Mouse (Mus musculus) intestine, embryonic 14.5 days (tissue): ENCODE data around the gene Nav1. TPM values are rescaled to one million over a fixed set of nuclear protein-coding genes. Genes with fewer than 3 reads are reported as not detected.

ENCODE experiments used
- ATAC-seq: fragments of 200-750 bp; cut with Nextera tagmentation; replicated peaks from 2 replicates; pipeline ENCODE4 v1.8.0; 2017; ENCODE audit warnings: low read depth, moderate number of reproducible peaks, moderate TSS enrichment, moderate library complexity; ENCODE audit not compliant: low FRiP score, low TSS enrichment
- DNase-seq: peaks from one replicate; pipeline ENCODE4 v3.0.0-alpha.2; 2018; ENCODE audit warnings: low spot score
- H3K27ac ChIP-seq: fragments of 300-500 bp; sonication (generic); 2 replicates; pipeline ENCODE4 v1.5.1; 2014; ENCODE audit warnings: low read depth, mild to moderate bottlenecking, control low read depth
- H3K27me3 ChIP-seq: fragments of 300-500 bp; sonication (generic); replicated peaks from 2 replicates; pipeline ENCODE4 v1.6.1; 2014; ENCODE audit warnings: low read length, control low read depth; ENCODE audit not compliant: control insufficient read depth, insufficient read depth
- H3K36me3 ChIP-seq: fragments of 300-500 bp; sonication (generic); 2 replicates; pipeline ENCODE4 v1.6.1; 2014; ENCODE audit warnings: low read length, control low read depth; ENCODE audit not compliant: control insufficient read depth, insufficient read depth
- H3K4me1 ChIP-seq: fragments of 300-500 bp; sonication (generic); replicated peaks from 2 replicates; pipeline ENCODE4 v1.6.1; 2014; ENCODE audit warnings: low read length, control low read depth, mixed read lengths; ENCODE audit not compliant: control insufficient read depth, insufficient read depth
- H3K4me2 ChIP-seq: fragments of 300-500 bp; sonication (generic); 2 replicates; pipeline ENCODE4 v1.6.1; 2014; ENCODE audit warnings: low read length
- H3K4me3 ChIP-seq: fragments of 300-500 bp; sonication (generic); 2 replicates; pipeline ENCODE4 v1.5.1; 2014; ENCODE audit warnings: low read depth, low read length, control low read depth, mixed read lengths
- H3K9ac ChIP-seq: fragments of 300-500 bp; sonication (generic); 2 replicates; pipeline ENCODE4 v1.6.1; 2014; ENCODE audit warnings: mild to moderate bottlenecking, low read length
- H3K9me3 ChIP-seq: fragments of 300-500 bp; sonication (generic); 2 replicates; pipeline ENCODE4 v1.6.1; 2016; ENCODE audit warnings: low read length, control low read depth; ENCODE audit not compliant: control insufficient read depth
- WGBS: fragments of 180-500 bp; shearing (Covaris S2); extraction: QIAGEN DNeasy Blood & Tissue Kit; methylation state at CpG from one replicate; pipeline ENCODE4 v1.1.7; 2014; 5-methylcytosine and 5-hydroxymethylcytosine counted together
- polyA plus RNA-seq: library from polyadenylated mRNA; unstranded; fragments of >200 nt; fragmentation: Nextera tagmentation; extraction: Ambion mirVana; gene quantifications from 2 replicates; pipeline ENCODE4 v1.2.1, GENCODE M21; 2014

Gene Nav1
- polyA plus RNA-seq, 1 experiment from 2014 or later = 21.2 TPM

DNA sequence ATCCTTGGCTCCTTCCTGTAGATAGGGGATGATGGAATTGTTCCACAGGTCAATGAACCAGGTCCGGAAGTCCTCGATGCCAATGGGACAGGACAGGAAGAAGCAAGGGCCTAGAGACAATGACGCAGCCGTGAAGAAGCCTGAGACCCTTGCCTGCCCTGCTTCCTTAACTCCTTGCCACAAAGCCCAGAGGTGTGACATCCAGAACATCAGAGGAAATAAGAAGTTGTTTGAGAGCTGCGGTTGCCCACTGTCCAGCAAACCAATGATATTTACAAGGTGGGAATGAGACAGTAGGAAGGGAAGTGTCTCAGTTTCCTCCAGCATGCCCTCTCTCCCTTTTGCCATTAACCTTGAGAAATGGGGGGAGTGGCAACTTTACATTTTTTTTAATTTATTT, 158.2 kb downstream of the Nav1 start:
- peaks cover 76% of the 10 kb centered on the region for H3K36me3 ChIP-seq
- no peaks in the 10 kb centered on the region for H3K9me3 ChIP-seq
- no peaks in the 10 kb centered on the region for H3K27me3 ChIP-seq
- H3K27ac ChIP-seq = no peak overlapping the region
- ATAC-seq = no peak
- no peak overlapping the region for H3K4me2 ChIP-seq
- no peaks in the 10 kb centered on the region for H3K4me1 ChIP-seq
- WGBS = 95% methylated on average over 5 of the region's 5 CpGs
- no peak for DNase-seq
- no peak overlapping the region for H3K4me3 ChIP-seq
- H3K9ac ChIP-seq = no peak overlapping the region

DNA sequence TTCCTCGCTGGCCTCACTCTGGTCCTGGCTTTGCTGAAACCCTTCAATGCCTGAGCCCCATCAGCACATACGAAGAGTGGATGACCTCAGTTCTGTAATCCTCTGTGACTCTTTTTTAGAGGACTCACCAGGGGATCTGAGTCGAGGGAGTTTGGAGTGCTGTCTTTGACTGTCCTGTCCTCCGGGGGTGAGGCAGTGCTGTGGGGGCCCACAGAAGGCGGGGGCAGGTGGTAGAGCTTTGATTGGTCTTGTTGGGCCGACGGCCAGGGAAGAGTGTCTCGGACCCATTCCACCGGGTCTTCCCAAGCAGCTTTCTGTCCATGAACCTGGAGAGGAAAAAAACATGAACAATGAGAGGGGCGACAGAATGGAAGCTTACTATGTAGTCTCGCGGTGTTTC, 163.6 kb downstream of the Nav1 start:
- Histone ChIP-seq H3K4me1 (no peaks in the 10 kb centered on the region), H3K27me3 (no peaks in the 10 kb centered on the region), H3K4me3 (no peak overlapping the region), H3K9ac (no peak overlapping the region), H3K27ac (no peak overlapping the region), H3K9me3 (no peaks in the 10 kb centered on the region), H3K4me2 (no peak overlapping the region), H3K36me3 (peaks cover 73% of the 10 kb centered on the region)
- 94% methylated on average over 12 of the region's 12 CpGs for WGBS
- ATAC-seq (no peak), DNase-seq (no peak)

DNA sequence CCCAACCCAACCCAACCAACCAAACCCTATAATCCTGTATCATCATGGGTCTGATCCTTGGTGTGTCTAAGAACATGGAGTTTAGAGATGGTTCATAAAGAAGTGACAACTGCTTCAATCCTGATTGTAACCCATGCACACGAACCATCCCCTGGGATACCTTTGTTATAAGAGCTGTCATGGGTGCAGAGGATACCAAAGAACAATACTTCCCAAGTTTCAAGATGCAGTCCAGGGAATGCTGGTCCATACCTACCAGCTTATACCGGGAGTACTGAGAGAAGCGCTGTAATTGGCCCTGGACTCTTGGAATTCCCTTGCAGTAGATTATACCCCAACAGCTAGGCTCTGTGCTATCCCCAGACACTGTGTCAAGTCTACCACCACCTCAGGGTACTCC, 165.2 kb downstream of the Nav1 start:
- 96% methylated on average over 3 of the region's 3 CpGs for WGBS
- no peak overlapping the region for H3K27ac ChIP-seq
- H3K9ac ChIP-seq = no peak overlapping the region
- H3K36me3 ChIP-seq = peaks cover 82% of the 10 kb centered on the region
- no peak for DNase-seq
- H3K4me3 ChIP-seq = no peak overlapping the region
- H3K4me1 ChIP-seq = no peaks in the 10 kb centered on the region
- no peak overlapping the region for H3K4me2 ChIP-seq
- H3K27me3 ChIP-seq = no peaks in the 10 kb centered on the region
- H3K9me3 ChIP-seq = no peaks in the 10 kb centered on the region
- ATAC-seq = no peak

DNA sequence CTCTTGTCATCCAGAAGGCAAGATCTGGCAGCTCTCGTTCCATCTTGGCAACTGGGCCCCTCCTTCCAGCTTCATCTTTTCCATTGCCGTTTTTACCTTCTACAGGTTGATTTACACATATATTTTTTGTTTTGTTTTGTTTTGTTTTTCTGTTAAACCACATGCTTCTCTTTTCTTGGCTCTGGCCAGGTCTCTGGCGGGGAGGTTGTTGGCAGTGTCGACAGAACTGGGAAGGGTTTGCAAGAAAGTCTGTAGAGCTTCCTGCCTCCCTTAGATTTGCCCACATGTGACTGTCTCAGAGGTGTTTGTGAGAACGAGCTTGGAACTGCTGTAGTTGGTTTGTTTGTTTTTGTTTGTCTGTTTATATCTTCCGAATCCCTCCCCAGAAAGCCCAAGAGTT, 166.1 kb downstream of the Nav1 start:
- DNase-seq (no peak), ATAC-seq (no peak)
- no peaks in the 10 kb centered on the region for H3K4me1 ChIP-seq
- H3K4me2 ChIP-seq = no peak overlapping the region
- H3K27ac ChIP-seq = no peak overlapping the region
- H3K27me3 ChIP-seq = no peaks in the 10 kb centered on the region
- H3K9me3 ChIP-seq = no peaks in the 10 kb centered on the region
- H3K36me3 ChIP-seq = peaks cover 80% of the 10 kb centered on the region
- no peak overlapping the region for H3K4me3 ChIP-seq
- 91% methylated on average over 6 of the region's 6 CpGs for whole genome bisulfite sequencing
- H3K9ac ChIP-seq = no peak overlapping the region

DNA sequence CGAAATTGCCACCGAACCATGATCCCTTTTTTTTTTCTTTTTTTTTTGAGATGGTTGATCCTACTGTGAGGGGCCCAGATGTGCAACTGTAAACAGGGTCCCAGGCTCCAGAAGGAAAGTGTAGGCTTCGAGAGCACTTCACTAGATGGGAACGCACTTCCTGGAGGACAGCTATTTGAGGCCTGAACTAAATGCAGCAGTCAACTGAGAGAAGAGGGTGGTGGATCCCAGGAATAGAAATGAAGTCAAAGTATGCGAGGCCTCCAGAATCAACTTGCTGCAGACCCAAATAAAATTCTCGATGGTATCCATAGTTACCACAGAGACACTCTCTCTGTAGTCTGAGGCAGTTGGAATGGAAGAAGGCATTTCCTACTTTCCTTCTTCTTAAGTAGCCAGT, 168.3 kb downstream of the Nav1 start:
- Histone ChIP-seq H3K4me2 (no peak overlapping the region), H3K27me3 (no peaks in the 10 kb centered on the region), H3K9me3 (no peaks in the 10 kb centered on the region), H3K9ac (no peak overlapping the region), H3K4me3 (no peak overlapping the region), H3K4me1 (no peaks in the 10 kb centered on the region; the same call in 1 of the 2 replicates), H3K27ac (no peak overlapping the region), H3K36me3 (peaks cover 62% of the 10 kb centered on the region)
- ATAC-seq (no peak), DNase-seq (no peak)
- 92% methylated on average over 6 of the region's 6 CpGs for WGBS

DNA sequence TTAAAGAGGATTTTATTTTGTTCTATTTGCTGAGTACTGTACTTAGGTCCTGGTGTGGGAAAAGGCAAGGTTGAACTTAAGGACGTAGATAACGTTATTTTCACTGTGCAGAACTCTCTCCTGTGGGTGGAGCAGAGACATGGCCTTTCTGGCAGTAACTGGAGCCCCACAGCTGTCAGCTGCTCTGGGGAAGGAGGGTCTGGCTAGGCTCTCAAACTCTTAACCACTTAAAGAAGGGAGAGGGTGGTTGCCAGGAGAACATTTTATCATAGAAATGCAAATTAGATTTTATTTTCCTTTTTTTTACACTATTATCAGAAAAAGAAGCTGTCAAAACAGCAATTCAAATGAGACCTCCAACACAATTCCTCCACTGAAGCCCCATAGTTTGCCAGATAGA, 171.3 kb downstream of the Nav1 start:
- ATAC-seq (no peak), DNase-seq (no peak)

DNA sequence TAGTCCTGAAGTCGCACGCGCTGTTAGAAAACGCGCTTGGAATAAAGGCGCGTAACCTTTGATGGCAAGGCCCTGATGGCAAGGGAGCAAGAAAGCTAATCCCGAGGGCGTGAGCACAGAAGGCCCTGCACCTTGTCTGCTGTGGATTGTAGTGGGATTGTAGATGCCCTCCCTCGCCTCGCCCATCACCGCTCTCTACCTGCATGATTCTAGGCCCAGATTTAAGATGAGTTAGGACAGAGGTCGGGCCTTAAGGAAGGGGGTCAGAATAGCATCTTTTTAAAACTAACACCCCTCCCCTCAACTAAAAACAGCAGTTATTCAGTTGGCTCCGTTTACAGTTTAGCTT, 176.5 kb downstream of the Nav1 start:
- ATAC-seq = peak; percentile 68
- H3K9me3 ChIP-seq = no peaks in the 10 kb centered on the region
- H3K27ac ChIP-seq = peak overlapping the region; percentile 92; the same call in 1 of the 2 replicates
- DNase-seq = no peak
- H3K4me3 ChIP-seq = peak overlapping the region; percentile 95
- H3K36me3 ChIP-seq = peaks cover 15% of the 10 kb centered on the region
- H3K4me2 ChIP-seq = peak overlapping the region; percentile 77
- under 1% methylated on average over 14 of the region's 14 CpGs for WGBS
- H3K9ac ChIP-seq = peak overlapping the region; percentile 95
- H3K4me1 ChIP-seq = peaks cover 15% of the 10 kb centered on the region
- H3K27me3 ChIP-seq = no peaks in the 10 kb centered on the region

More for the DNA sequence above, 171.3 kb downstream of the Nav1 start:
- H3K4me2 ChIP-seq = no peak overlapping the region
- 8% methylated on average over 2 of the region's 2 CpGs for WGBS
- H3K9ac ChIP-seq = no peak overlapping the region
- H3K27me3 ChIP-seq = no peaks in the 10 kb centered on the region
- peaks cover 32% of the 10 kb centered on the region for H3K36me3 ChIP-seq
- H3K9me3 ChIP-seq = no peaks in the 10 kb centered on the region
- 0 out of 2 replicates have a peak overlapping the region, but pooled peaks have one; percentile 47 for H3K27ac ChIP-seq
- no peak overlapping the region for H3K4me3 ChIP-seq
- no peaks in the 10 kb centered on the region; the same call in 1 of the 2 replicates for H3K4me1 ChIP-seq

DNA sequence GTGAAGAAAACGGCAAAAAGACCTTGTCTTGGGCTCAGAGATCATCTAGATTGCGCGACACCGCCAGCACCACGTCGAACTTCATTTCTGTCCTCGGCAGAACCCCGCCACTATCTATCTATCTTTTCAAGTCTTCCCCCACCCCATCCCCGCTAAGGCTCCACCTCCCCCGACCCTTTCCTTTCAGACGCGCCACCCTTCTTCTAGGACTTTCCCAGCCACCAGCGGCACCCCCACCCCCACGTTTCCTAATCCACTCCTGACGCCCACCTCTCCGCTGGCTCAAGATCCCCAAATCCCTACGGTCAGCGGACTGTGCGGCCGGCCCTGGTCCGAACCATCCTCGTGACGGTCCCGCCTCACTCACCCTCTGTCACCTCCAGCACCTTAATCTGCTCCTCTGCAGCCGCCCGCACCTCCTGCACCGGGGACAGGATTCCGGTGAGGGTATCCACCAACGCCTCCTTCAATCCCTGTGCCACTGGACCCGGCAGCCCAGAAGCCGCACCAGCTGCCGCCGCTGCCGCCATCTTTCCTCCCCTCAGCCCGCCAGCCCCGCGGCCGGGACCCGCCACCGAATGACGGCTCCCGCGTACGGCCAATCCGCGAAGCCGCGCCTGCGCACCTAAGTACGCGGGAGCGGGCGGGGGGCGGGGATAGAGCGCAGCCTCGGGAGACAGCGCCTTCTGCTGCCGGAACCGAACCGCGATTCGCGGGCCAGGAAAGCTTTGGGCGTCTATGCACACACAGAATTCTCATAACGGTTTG, 177.0 kb downstream of the Nav1 start, which contains the start of gene Ipo9:
Gene Ipo9 (minus strand): TSS at position 599 of the 768 bp plus-strand sequence.
- Histone ChIP-seq H3K36me3 (peaks cover 21% of the 10 kb centered on the region), H3K27ac (peak within 1 kb of the TSS; percentile 92), H3K9me3 (no peaks in the 10 kb centered on the region), H3K4me2 (peak within 1 kb of the TSS; percentile 77), H3K4me1 (peaks cover 15% of the 10 kb centered on the region), H3K4me3 (peak within 1 kb of the TSS; percentile 95), H3K9ac (peak within 1 kb of the TSS; percentile 95), H3K27me3 (no peaks in the 10 kb centered on the region)
- ATAC-seq = peak; percentile 95
- DNase-seq = peak; percentile 92
- WGBS = under 1% methylated on average over 65 of the region's 65 CpGs

DNA sequence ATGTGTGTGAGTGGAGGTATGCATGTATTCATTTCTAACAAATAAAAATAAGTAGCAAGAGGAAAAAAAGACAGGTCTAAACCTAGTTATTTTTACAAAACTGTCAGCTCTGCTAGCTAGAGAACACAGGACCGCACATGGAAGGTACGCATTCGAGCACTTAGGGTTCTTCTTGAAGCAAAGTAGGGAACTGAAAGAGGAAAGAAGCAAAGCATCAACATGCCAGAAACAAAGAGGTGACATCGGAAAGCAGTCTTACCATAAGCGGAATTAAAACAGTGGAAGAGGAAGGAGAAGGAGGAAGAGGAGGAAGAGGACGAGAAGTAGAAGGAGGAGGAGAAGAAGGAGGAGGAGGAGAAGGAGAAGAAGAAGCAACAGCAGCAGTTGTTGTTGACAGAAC, 179.7 kb downstream of the Nav1 start:
- WGBS = 91% methylated on average over 6 of the region's 6 CpGs
- no peaks in the 10 kb centered on the region for H3K27me3 ChIP-seq
- peaks cover 15% of the 10 kb centered on the region for H3K4me1 ChIP-seq
- no peak overlapping the region for H3K4me2 ChIP-seq
- no peak overlapping the region for H3K9ac ChIP-seq
- no peak overlapping the region for H3K27ac ChIP-seq
- H3K4me3 ChIP-seq = no peak overlapping the region
- H3K36me3 ChIP-seq = peaks cover 42% of the 10 kb centered on the region
- ATAC-seq (no peak), DNase-seq (no peak)
- no peaks in the 10 kb centered on the region for H3K9me3 ChIP-seq
